Comparison of ENCODE assay signal across 8 mouse cellular contexts in the genomic region with DNA sequence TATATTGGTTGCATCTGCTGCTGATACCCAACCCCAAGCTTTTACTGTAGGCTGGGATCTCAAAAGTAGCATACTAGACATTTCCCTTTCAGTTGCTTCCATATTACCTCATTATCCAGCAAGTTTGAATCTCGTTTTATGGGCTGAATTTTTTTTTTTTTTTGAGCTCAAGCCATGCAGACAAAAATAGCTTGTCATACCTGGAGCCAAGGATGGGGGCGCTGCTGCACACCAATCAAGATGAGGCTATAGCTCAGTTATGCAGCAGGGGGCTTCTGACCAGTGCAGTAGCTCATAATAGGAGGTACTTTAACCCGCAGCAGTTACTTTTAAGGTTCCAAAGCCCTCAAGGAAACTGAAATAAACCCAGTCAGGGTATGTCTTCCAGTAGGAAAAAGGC. TPM values are rescaled to one million over a fixed set of nuclear protein-coding genes. Genes with fewer than 3 reads are reported as not detected.
DNase-seq lines count a peak whose midpoint lies in the region; ATAC-seq and TF ChIP-seq lines count a peak whose summit lies in the region.

No protein-coding gene starts in this region.

- no peak for ATAC-seq in midbrain, embryonic 14.5 days (ENCODE audit: low FRiP score, low TSS enrichment)
- no peak for ATAC-seq in midbrain, embryonic 15.5 days (replicated peaks)
- no peak for ATAC-seq in stomach, postnatal 0 days (ENCODE audit: low FRiP score, low TSS enrichment)

- no peaks in the 10 kb centered on the region for H3K27me3 ChIP-seq in midbrain, embryonic 14.5 days (ENCODE audit: control insufficient read depth, insufficient read depth, low read length)
- H3K27me3 ChIP-seq in midbrain, embryonic 15.5 days (replicated peaks), result no peaks in the 10 kb centered on the region
- no peaks in the 10 kb centered on the region for H3K27me3 ChIP-seq in limb, embryonic 10.5 days (ENCODE audit: low read depth, poor library complexity, severe bottlenecking)
- no peaks in the 10 kb centered on the region for H3K27me3 ChIP-seq in stomach, postnatal 0 days (ENCODE audit: control insufficient read depth, insufficient read depth, low read length)

- H3K9ac ChIP-seq in midbrain, embryonic 14.5 days (replicated peaks; ENCODE audit: low read length), result no peak overlapping the region
- no peak overlapping the region for H3K9ac ChIP-seq in midbrain, embryonic 15.5 days
- H3K9ac ChIP-seq in stomach, postnatal 0 days (ENCODE audit: low read length), result no peak overlapping the region

- no peak overlapping the region for H3K4me2 ChIP-seq in midbrain, embryonic 14.5 days (ENCODE audit: low read length)
- H3K4me2 ChIP-seq in midbrain, embryonic 15.5 days, result no peak overlapping the region
- no peak overlapping the region for H3K4me2 ChIP-seq in stomach, postnatal 0 days (replicated peaks; ENCODE audit: low read depth)

- TF ChIP-seq EP300 in stomach, postnatal 0 days (optimal IDR thresholded peaks at IDR 0.05), result no peak

- no peak overlapping the region for H3K27ac ChIP-seq in gastrocnemius, adult 2 months
- no peak overlapping the region for H3K27ac ChIP-seq in midbrain, embryonic 14.5 days (replicated peaks; ENCODE audit: low read depth, low read length)
- no peak overlapping the region for H3K27ac ChIP-seq in midbrain, embryonic 15.5 days
- H3K27ac ChIP-seq in limb, embryonic 10.5 days, result no peak overlapping the region
- H3K27ac ChIP-seq in stomach, postnatal 0 days (replicated peaks), result no peak overlapping the region

- no peaks in the 10 kb centered on the region for H3K4me1 ChIP-seq in midbrain, embryonic 14.5 days (ENCODE audit: control insufficient read depth, insufficient read depth, low read length)
- H3K4me1 ChIP-seq in midbrain, embryonic 15.5 days, result no peaks in the 10 kb centered on the region
- no peaks in the 10 kb centered on the region for H3K4me1 ChIP-seq in limb, embryonic 10.5 days
- no peaks in the 10 kb centered on the region for H3K4me1 ChIP-seq in stomach, postnatal 0 days (replicated peaks; ENCODE audit: control insufficient read depth, insufficient read depth)

- WGBS in midbrain, embryonic 14.5 days, result 26% methylated on average over 3 of the region's 3 CpGs
- WGBS in midbrain, embryonic 15.5 days, result 25% methylated on average over 3 of the region's 3 CpGs
- 35% methylated on average over 3 of the region's 3 CpGs for WGBS in limb, embryonic 10.5 days
- 30% methylated on average over 3 of the region's 3 CpGs for WGBS in stomach, postnatal 0 days

- intact Hi-C loops in gastrocnemius, adult 2 months (cut with DNase I), result no loop called here

- no peak overlapping the region for H3K4me3 ChIP-seq in gastrocnemius, adult 2 months
- no peak overlapping the region for H3K4me3 ChIP-seq in midbrain, embryonic 14.5 days (replicated peaks; ENCODE audit: low read depth, low read length)
- no peak overlapping the region for H3K4me3 ChIP-seq in midbrain, embryonic 15.5 days
- no peak overlapping the region for H3K4me3 ChIP-seq in limb, embryonic 10.5 days
- H3K4me3 ChIP-seq in stomach, postnatal 0 days (ENCODE audit: low read depth, low read length), result no peak overlapping the region

- no peaks in the 10 kb centered on the region for H3K9me3 ChIP-seq in midbrain, embryonic 14.5 days (ENCODE audit: control insufficient read depth, low read length)
- H3K9me3 ChIP-seq in midbrain, embryonic 15.5 days, result no peaks in the 10 kb centered on the region
- no peaks in the 10 kb centered on the region for H3K9me3 ChIP-seq in limb, embryonic 10.5 days (replicated peaks)
- no peaks in the 10 kb centered on the region for H3K9me3 ChIP-seq in stomach, postnatal 0 days (ENCODE audit: control insufficient read depth, low read length)

- no peaks in the 10 kb centered on the region for H3K36me3 ChIP-seq in midbrain, embryonic 14.5 days (ENCODE audit: control insufficient read depth, insufficient read depth, low read length)
- H3K36me3 ChIP-seq in midbrain, embryonic 15.5 days (replicated peaks), result no peaks in the 10 kb centered on the region
- no peaks in the 10 kb centered on the region for H3K36me3 ChIP-seq in limb, embryonic 10.5 days
- no peaks in the 10 kb centered on the region for H3K36me3 ChIP-seq in stomach, postnatal 0 days (ENCODE audit: control insufficient read depth, insufficient read depth, low read length)

- no peak for DNase-seq in gastrocnemius, adult 2 months
- DNase-seq in gastrocnemius, postnatal 25 days, result no peak
- peak; percentile 45 for DNase-seq in midbrain, embryonic 14.5 days
- DNase-seq in adipocyte (ENCODE audit: low spot score), result peak; percentile 51
- DNase-seq in limb, embryonic 10.5 days (ENCODE audit: low spot score), result peak; percentile 55
- DNase-seq in stomach, postnatal 0 days (ENCODE audit: low spot score), result peak; percentile 58
- no peak for DNase-seq in yolk sac, embryonic 10.5 days (ENCODE audit: low spot score)

- peak; percentile 44 for TF ChIP-seq CTCF in gastrocnemius, adult 2 months (IDR thresholded peaks at IDR 0.05)
- peak; percentile 67 for TF ChIP-seq CTCF in stomach, postnatal 0 days (IDR thresholded peaks at IDR 0.05; ENCODE audit: low read depth)

RNA-seq across cellular contexts. Expression of a gene that starts 34.3 kb away (rescaled TPM):
- not detected for total RNA-seq in gastrocnemius, adult 2 months (2021)
- not detected for total RNA-seq in gastrocnemius, postnatal 25 days (2021)
- not detected in 2 replicates for polyA plus RNA-seq in midbrain, embryonic 14.5 days (2014; fragmentation: Nextera tagmentation; extraction: Ambion mirVana)
- not detected in 2 replicates for polyA plus RNA-seq in midbrain, embryonic 15.5 days (2015; fragmentation: Nextera tagmentation; extraction: Ambion mirVana)
- polyA plus RNA-seq in limb, embryonic 10.5 days (2016; fragmentation: Nextera tagmentation; extraction: Ambion mirVana), result 0.23 and 0.24 TPM in 2 replicates
- not detected in 2 replicates for polyA plus RNA-seq in stomach, postnatal 0 days (2015; fragmentation: Nextera tagmentation; extraction: Ambion mirVana)

RNA-seq across cellular contexts. Expression of a gene that starts 59.5 kb away (rescaled TPM):
- 10 to 100 TPM in 1 of 2 experiments, 1 to 10 TPM in 1; 8.0 to 11.6 TPM for total RNA-seq in gastrocnemius, adult 2 months (2021)
- total RNA-seq in gastrocnemius, postnatal 25 days (2021), result 1 to 10 TPM; 6.3 to 7.6 TPM
- 12.4 and 12.7 TPM in 2 replicates for polyA plus RNA-seq in midbrain, embryonic 14.5 days (2014; fragmentation: Nextera tagmentation; extraction: Ambion mirVana)
- 11.7 TPM in 2 replicates for polyA plus RNA-seq in midbrain, embryonic 15.5 days (2015; fragmentation: Nextera tagmentation; extraction: Ambion mirVana)
- 16.2 and 16.9 TPM in 2 replicates for polyA plus RNA-seq in limb, embryonic 10.5 days (2016; fragmentation: Nextera tagmentation; extraction: Ambion mirVana)
- polyA plus RNA-seq in stomach, postnatal 0 days (2015; fragmentation: Nextera tagmentation; extraction: Ambion mirVana), result 9.0 and 9.6 TPM in 2 replicates

Comparison
In these comparisons a context has a peak if more than half of its experiments do, and no peak if none do; other contexts are left out.
1. DNase-seq: peak in midbrain, embryonic 14.5 days (single experiment), adipocyte (single experiment), limb, embryonic 10.5 days (single experiment) and stomach, postnatal 0 days (single experiment); none in gastrocnemius, adult 2 months (single experiment), gastrocnemius, postnatal 25 days (single experiment) and yolk sac, embryonic 10.5 days (single experiment).